Mouse (Mus musculus): ENCODE data around the gene Pak1. TPM values are rescaled to one million over a fixed set of nuclear protein-coding genes. Genes with fewer than 3 reads are reported as not detected.

Pak1 gene
- polyA plus RNA-seq (2012; fragmentation: generic; extraction: Trizol) = 39.1 TPM
- long read RNA-seq, experiment 1, transcript Pak1-205 (15 exons, 2,794 nt) = major isoform, 40 of 71 reads
- long read RNA-seq, experiment 1, partial matches to known transcripts = 11 of 71 reads
- long read RNA-seq, experiment 1, other reads (novel, unspliced or antisense) = 17 of 71 reads
- long read RNA-seq, experiment 2, transcript Pak1-201 (15 exons, 3,065 nt) = minor isoform, 14 of 695 reads
- long read RNA-seq, experiment 2, transcript Pak1-205 (15 exons, 2,794 nt) = major isoform, 487 of 695 reads
- long read RNA-seq, experiment 2, partial matches to known transcripts = 13 of 695 reads
- long read RNA-seq, experiment 2, other reads (novel, unspliced or antisense) = 180 of 695 reads

DNA sequence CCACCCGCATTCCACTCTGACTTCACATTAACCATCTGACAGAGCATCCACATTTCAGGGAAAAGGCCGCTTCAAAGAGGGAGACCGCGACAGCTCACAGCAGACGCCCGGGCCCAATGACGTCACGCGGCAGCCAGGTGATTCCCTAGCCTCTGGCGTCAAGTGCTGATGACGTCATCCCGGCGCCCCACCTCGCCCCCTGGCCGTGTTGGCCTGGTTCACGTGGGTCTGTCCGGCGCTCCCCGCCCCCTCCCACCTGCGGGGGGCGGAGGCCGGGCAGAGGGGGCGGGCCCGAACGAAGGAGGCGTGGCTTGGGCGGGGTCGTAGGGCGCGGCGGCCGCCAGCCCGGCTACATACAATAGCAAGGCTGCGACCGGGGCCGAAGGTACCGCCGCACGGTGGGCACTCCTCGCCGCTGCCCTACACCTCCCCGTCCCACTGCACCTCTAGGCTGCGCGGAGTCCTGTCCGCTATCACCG lies at the start of gene Pak1:
TSS of gene Pak1 (plus strand) at position 352 of the 479 bp plus-strand sequence.
- Histone ChIP-seq H3K79me3 (ENCODE audit: low read depth) (peaks cover 17% of the 10 kb centered on the region), H3K36me3 (ENCODE audit: control insufficient read depth, insufficient read depth) (no peaks in the 10 kb centered on the region), H3K27me3 (ENCODE audit: control insufficient read depth, insufficient read depth, insufficient read length) (no peaks in the 10 kb centered on the region), H3K4me3 (ENCODE audit: insufficient read depth, poor library complexity, severe bottlenecking) (peak within 1 kb of the TSS; percentile 64), H3K79me2 (ENCODE audit: control insufficient read depth, insufficient read depth) (peaks cover 36% of the 10 kb centered on the region), H3ac (ENCODE audit: control insufficient read depth, insufficient read length, low read depth) (peak within 1 kb of the TSS; percentile 93)
- TF ChIP-seq CTCF (IDR thresholded peaks at IDR 0.05; ENCODE audit: control insufficient read depth, insufficient read depth, insufficient read length) = no peak
- TF ChIP-seq MYOD1 (IDR thresholded peaks at IDR 0.05; ENCODE audit: control insufficient read depth, insufficient read length, low read depth) = no peak
- TF ChIP-seq CEBPB (IDR thresholded peaks at IDR 0.05; ENCODE audit: low read depth) = no peak
- TF ChIP-seq FOSL1 (IDR thresholded peaks at IDR 0.05; ENCODE audit: insufficient read depth, low read length, poor library complexity, severe bottlenecking) = no peak
- no peak for TF ChIP-seq USF1 (IDR thresholded peaks at IDR 0.05; ENCODE audit: low read depth)

- H3K27me3 ChIP-seq (ENCODE audit: control insufficient read depth, insufficient read depth, insufficient read length) = no peaks in the 10 kb centered on the region
- H3K79me3 ChIP-seq (ENCODE audit: low read depth) = no peaks in the 10 kb centered on the region
- no peak overlapping the region for H3K4me3 ChIP-seq (ENCODE audit: insufficient read depth, poor library complexity, severe bottlenecking)
- H3ac ChIP-seq (ENCODE audit: control insufficient read depth, insufficient read length, low read depth) = no peak overlapping the region
- no peaks in the 10 kb centered on the region for H3K79me2 ChIP-seq (ENCODE audit: control insufficient read depth, insufficient read depth)
- no peaks in the 10 kb centered on the region for H3K36me3 ChIP-seq (ENCODE audit: control insufficient read depth, insufficient read depth)
- no peak for TF ChIP-seq MYOG (IDR thresholded peaks at IDR 0.05; ENCODE audit: control insufficient read depth, extremely low read depth, insufficient read length)
- no peak for TF ChIP-seq MYOD1 (IDR thresholded peaks at IDR 0.05; ENCODE audit: control insufficient read depth, insufficient read length, low read depth)
- TF ChIP-seq CTCF (IDR thresholded peaks at IDR 0.05; ENCODE audit: control insufficient read depth, insufficient read depth, insufficient read length) = no peak
- no peak for TF ChIP-seq USF1 (IDR thresholded peaks at IDR 0.05; ENCODE audit: low read depth)
- no peak for TF ChIP-seq FOSL1 (IDR thresholded peaks at IDR 0.05; ENCODE audit: insufficient read depth, low read length, poor library complexity, severe bottlenecking)
- TF ChIP-seq CEBPB (IDR thresholded peaks at IDR 0.05; ENCODE audit: low read depth) = no peak
Observed at GRCm38 (mm10) chr7:97740948-97741347, 47.4 kb upstream of the Pak1 start.

DNA sequence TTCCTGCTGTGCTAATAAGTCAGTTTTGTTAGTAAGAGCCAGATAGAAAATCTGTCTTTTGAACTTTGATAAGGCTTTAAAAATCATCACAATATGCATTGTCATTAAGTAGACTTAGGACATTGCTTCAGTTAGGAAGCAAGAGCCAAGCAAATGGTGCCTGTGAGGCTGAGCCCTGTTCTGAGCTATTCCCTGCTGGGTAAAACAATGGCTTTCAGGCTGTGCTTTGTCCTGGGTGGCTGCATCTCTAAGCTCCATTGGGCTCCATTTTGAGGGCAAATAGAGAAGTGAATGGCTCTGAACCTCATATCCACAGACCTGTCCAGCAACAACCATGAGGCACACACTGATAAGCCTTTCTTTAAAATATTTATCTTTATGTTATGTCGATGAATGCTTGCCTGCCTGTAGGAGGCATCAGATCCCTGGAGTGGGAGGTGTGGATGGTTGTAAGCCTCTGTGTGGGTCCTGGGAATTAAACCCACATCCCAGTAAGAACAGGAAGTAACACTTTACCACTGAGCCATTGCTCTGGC lies 46.5 kb upstream of the Pak1 start:
- TF ChIP-seq MYOD1 (IDR thresholded peaks at IDR 0.05; ENCODE audit: control insufficient read depth, insufficient read length, low read depth) (no peak), CEBPB (IDR thresholded peaks at IDR 0.05; ENCODE audit: low read depth) (no peak), USF1 (IDR thresholded peaks at IDR 0.05; ENCODE audit: low read depth) (no peak), MAX (IDR thresholded peaks at IDR 0.05) (no peak), MYOG (IDR thresholded peaks at IDR 0.05; ENCODE audit: control insufficient read depth, extremely low read depth, insufficient read length) (no peak)
- Histone ChIP-seq H3K36me3 (ENCODE audit: control insufficient read depth, insufficient read depth) (no peaks in the 10 kb centered on the region), H3K79me3 (ENCODE audit: low read depth) (no peaks in the 10 kb centered on the region), H3K79me2 (ENCODE audit: control insufficient read depth, insufficient read depth) (no peaks in the 10 kb centered on the region), H3K4me3 (ENCODE audit: insufficient read depth, poor library complexity, severe bottlenecking) (no peak overlapping the region), H3ac (ENCODE audit: control insufficient read depth, insufficient read length, low read depth) (no peak overlapping the region), H3K27me3 (ENCODE audit: control insufficient read depth, insufficient read depth, insufficient read length) (no peaks in the 10 kb centered on the region)

DNA sequence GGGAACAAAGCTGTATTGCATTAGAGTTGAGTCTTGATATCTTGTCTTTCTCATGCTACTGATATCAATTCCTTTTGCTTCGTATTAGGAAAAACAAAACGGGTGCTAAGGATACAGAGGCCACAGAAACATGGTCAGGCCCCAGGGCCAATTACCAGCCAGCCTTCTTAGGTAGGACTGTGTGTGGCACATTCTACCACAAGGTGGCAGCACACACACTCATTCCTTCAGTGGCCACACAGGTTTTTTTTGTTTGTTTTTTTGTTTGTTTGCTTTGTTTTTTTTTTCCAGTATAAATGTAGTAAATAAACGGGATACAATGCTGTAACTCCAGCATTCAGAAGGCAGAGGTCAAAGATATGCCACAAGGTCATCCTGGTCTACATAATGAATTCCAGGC lies 43.0 kb upstream of the Pak1 start:
- H3K79me3 ChIP-seq (ENCODE audit: low read depth) = no peaks in the 10 kb centered on the region
- no peak overlapping the region for H3K4me3 ChIP-seq (ENCODE audit: insufficient read depth, poor library complexity, severe bottlenecking)
- H3K79me2 ChIP-seq (ENCODE audit: control insufficient read depth, insufficient read depth) = no peaks in the 10 kb centered on the region
- TF ChIP-seq CEBPB (IDR thresholded peaks at IDR 0.05; ENCODE audit: low read depth) (no peak), CTCF (IDR thresholded peaks at IDR 0.05; ENCODE audit: control insufficient read depth, insufficient read depth, insufficient read length) (peak; percentile 27)
- no peaks in the 10 kb centered on the region for H3K36me3 ChIP-seq (ENCODE audit: control insufficient read depth, insufficient read depth)
- no peak overlapping the region for H3ac ChIP-seq (ENCODE audit: control insufficient read depth, insufficient read length, low read depth)
- H3K27me3 ChIP-seq (ENCODE audit: control insufficient read depth, insufficient read depth, insufficient read length) = no peaks in the 10 kb centered on the region

DNA sequence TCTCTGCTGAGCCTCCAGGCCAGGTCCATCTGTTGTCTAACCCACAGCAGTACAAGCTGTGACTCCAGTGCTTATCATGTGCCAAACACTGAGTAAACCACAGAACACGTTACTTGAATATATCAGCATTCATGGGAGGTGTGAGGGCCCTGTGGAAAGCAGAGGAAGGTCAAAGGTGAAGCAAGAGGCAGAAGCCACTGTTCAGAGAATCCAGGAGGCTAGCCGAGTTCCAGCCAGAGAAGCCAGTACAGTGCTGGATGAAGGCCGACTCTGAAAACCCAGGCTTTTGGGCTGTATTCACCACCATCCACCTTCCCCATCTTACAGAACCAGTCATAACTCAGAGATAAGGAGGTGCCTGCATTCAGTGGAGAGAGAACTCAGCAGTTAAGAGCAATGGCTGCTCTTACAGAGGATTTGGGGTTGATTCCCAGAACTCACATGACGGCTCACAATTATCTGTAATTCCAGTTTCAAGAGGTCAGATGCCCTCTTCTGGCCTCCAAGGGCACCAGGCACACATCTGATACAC lies 41.1 kb upstream of the Pak1 start:
- no peak for TF ChIP-seq MAX (IDR thresholded peaks at IDR 0.05)
- TF ChIP-seq FOSL1 (IDR thresholded peaks at IDR 0.05; ENCODE audit: insufficient read depth, low read length, poor library complexity, severe bottlenecking) = no peak
- no peak for TF ChIP-seq USF1 (IDR thresholded peaks at IDR 0.05; ENCODE audit: low read depth)
- no peak for TF ChIP-seq CEBPB (IDR thresholded peaks at IDR 0.05; ENCODE audit: low read depth)
- no peak for TF ChIP-seq CTCF (IDR thresholded peaks at IDR 0.05; ENCODE audit: control insufficient read depth, insufficient read depth, insufficient read length)
- no peak for TF ChIP-seq MYOD1 (IDR thresholded peaks at IDR 0.05; ENCODE audit: control insufficient read depth, insufficient read length, low read depth)
- no peak for TF ChIP-seq MYOG (IDR thresholded peaks at IDR 0.05; ENCODE audit: control insufficient read depth, extremely low read depth, insufficient read length)
- Histone ChIP-seq H3K36me3 (ENCODE audit: control insufficient read depth, insufficient read depth) (no peaks in the 10 kb centered on the region), H3K27me3 (ENCODE audit: control insufficient read depth, insufficient read depth, insufficient read length) (no peaks in the 10 kb centered on the region), H3K79me2 (ENCODE audit: control insufficient read depth, insufficient read depth) (no peaks in the 10 kb centered on the region), H3K4me3 (ENCODE audit: insufficient read depth, poor library complexity, severe bottlenecking) (no peak overlapping the region), H3K79me3 (ENCODE audit: low read depth) (no peaks in the 10 kb centered on the region), H3ac (ENCODE audit: control insufficient read depth, insufficient read length, low read depth) (no peak overlapping the region)

Measured in C2C12 (cell line).